Mouse (Mus musculus) megakaryocyte, embryonic 14.5 days (primary cell): Measurements from ENCODE around the gene Nat10.

Source experiments
- FLI1 ChIP-seq: IDR thresholded peaks from 2 replicates; pipeline ENCODE4 v1.6.1; 2012; ENCODE audit warnings: low read length, inconsistent platforms, mixed read lengths
- GATA1 ChIP-seq: IDR thresholded peaks from 3 replicates; pipeline ENCODE4 v1.6.1; 2012; ENCODE audit warnings: mixed read lengths, low read length, inconsistent platforms, borderline replicate concordance

- TF ChIP-seq GATA1 = no peak
- TF ChIP-seq FLI1 = no peak
Measured at GRCm38 (mm10) chr2:103685581-103685980, 75.5 kb downstream of the Nat10 start.
